Mouse (Mus musculus): ENCODE data around the gene Kti12.

Gene Kti12

GRCm38 (mm10) chr4:108873746-108874145 lies 26.2 kb downstream of the Kti12 start:
- DNase-seq, result no peak

GRCm38 (mm10) chr4:108877901-108878300 lies 30.3 kb downstream of the Kti12 start:
- DNase-seq, result no peak

DNA sequence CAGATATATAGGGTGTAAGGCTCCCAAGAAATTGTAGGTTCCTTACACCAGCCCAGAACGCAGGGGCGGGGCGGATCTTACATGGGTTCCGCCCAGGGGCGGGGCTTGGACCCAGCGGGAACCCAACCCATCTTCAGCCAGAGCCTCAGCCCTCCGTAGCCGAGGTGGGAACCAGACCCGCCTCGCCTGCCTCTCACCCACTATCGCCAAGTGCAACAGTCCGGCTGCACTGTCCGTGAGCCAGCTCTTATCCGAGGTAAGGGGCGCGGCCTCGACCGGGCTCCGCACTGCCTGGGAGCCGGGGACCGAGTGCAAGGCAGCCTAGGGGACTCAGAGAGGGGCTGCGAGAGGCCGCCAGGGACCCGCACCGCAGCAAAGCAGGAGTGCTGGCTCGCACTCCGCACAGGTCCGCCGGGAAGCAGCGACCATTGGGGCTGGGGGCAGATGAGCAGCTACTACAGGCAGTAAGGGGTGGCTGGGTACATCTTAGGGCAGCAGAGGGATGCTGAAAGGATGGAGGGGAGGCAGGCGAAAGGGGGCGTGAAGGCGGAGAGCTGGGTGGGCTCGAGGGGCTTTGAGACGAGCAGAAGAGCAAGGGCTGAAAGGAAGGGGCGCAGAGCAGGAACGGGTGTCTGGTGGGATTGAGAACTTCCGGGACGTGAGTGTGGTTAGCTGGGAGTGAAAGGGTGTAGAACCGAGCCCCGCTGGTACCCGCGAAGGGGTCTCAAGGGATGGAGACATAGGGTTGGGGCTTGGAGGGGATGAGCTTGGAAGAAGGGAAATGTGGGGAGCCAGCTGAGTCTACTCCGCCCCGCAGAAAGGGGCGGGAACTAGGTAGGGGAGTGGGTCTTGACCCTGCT lies 31.6 kb downstream of the Kti12 start, which contains the start of gene Rab3b:
TSS of gene Rab3b (plus strand) at position 101 of the 860 bp plus-strand sequence.
- DNase-seq, result peak; percentile 47

DNA sequence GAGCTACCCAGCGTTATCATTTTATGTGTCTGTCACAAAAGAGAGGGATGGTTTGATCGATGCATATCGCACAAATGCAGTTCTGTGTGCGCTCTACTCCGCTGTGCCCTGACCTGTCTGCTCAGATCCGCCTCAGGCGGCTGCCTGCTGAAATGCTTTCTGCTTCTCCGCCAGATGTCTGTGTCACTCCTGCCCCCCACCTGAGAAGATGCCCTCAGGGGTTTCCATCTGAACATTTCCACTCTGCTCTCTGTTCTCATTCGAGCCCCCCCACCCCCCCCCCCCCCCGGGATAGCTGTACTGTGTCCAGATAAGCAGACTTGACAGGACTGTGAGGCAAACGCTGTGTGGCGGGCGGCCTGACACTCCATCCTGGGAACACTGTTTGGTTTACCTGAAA lies 36.2 kb downstream of the Kti12 start:
- DNase-seq, result no peak

- DNase-seq, result no peak
Measured at GRCm38 (mm10) chr4:108887456-108887855, 39.9 kb downstream of the Kti12 start.

GRCm38 (mm10) chr4:108890876-108891275 lies 43.3 kb downstream of the Kti12 start:
- DNase-seq, result no peak

Measured in kidney, adult 18-20 months (tissue).